Mouse (Mus musculus) limb, embryonic 12.5 days (tissue): ENCODE results near the gene Il2rg. TPM values are rescaled to one million over a fixed set of nuclear protein-coding genes. Genes with fewer than 3 reads are reported as not detected.

ENCODE experiments used
- ATAC-seq: fragments of 200-750 bp; cut with Nextera tagmentation; 2 replicates; pipeline ENCODE4 v1.8.0; 2017; ENCODE audit warnings: low read depth, moderate TSS enrichment; ENCODE audit not compliant: insufficient number of reproducible peaks, insufficient read depth, low FRiP score, low TSS enrichment
- H3K27ac ChIP-seq: fragments of 300-500 bp; sonication (generic); 2 replicates; pipeline ENCODE4 v1.5.1; 2016; ENCODE audit warnings: mild to moderate bottlenecking, moderate library complexity
- H3K27me3 ChIP-seq: fragments of 300-500 bp; sonication (generic); 2 replicates; pipeline ENCODE4 v1.6.1; 2016; ENCODE audit warnings: mild to moderate bottlenecking, moderate library complexity
- H3K36me3 ChIP-seq: fragments of 300-500 bp; sonication (generic); 2 replicates; pipeline ENCODE4 v1.6.1; 2016; ENCODE audit warnings: mild to moderate bottlenecking, moderate library complexity
- H3K4me1 ChIP-seq: fragments of 300-500 bp; sonication (generic); replicated peaks from 2 replicates; pipeline ENCODE4 v1.6.1; 2016
- H3K4me2 ChIP-seq: fragments of 300-500 bp; sonication (generic); 2 replicates; pipeline ENCODE4 v1.6.1; 2016; ENCODE audit warnings: mild to moderate bottlenecking, moderate library complexity
- H3K4me3 ChIP-seq: fragments of 300-500 bp; sonication (generic); replicated peaks from 2 replicates; pipeline ENCODE4 v1.5.1; 2016; ENCODE audit warnings: mild to moderate bottlenecking
- H3K9ac ChIP-seq: fragments of 300-500 bp; sonication (generic); replicated peaks from 2 replicates; pipeline ENCODE4 v1.6.1; 2016; ENCODE audit warnings: mild to moderate bottlenecking, moderate library complexity
- H3K9me3 ChIP-seq: fragments of 300-500 bp; sonication (generic); 2 replicates; pipeline ENCODE4 v1.6.1; 2016; ENCODE audit warnings: mild to moderate bottlenecking, moderate library complexity
- WGBS: fragments of 180-500 bp; shearing (Covaris S2); methylation state at CpG from one replicate; pipeline ENCODE4 v1.1.7; 2016; 5-methylcytosine and 5-hydroxymethylcytosine counted together
- polyA plus RNA-seq: library from polyadenylated mRNA; unstranded; fragments of >200 nt; fragmentation: Nextera tagmentation; extraction: Ambion mirVana; gene quantifications from 2 replicates; pipeline ENCODE4 v1.2.1, GENCODE M21; 2016

Gene Il2rg
- polyA plus RNA-seq = 3.9 and 4.2 TPM in 2 replicates

- H3K36me3 ChIP-seq = no peaks in the 10 kb centered on the region
- H3K9me3 ChIP-seq = no peaks in the 10 kb centered on the region
- no peak within 1 kb of the TSS for H3K4me3 ChIP-seq
- peaks cover 28% of the 10 kb centered on the region for H3K27me3 ChIP-seq
- no peak within 1 kb of the TSS for H3K4me2 ChIP-seq
- no peak within 1 kb of the TSS for H3K27ac ChIP-seq
- H3K9ac ChIP-seq = no peak within 1 kb of the TSS
- ATAC-seq = no peak
- 56% methylated on average over 5 of the region's 5 CpGs for WGBS
- H3K4me1 ChIP-seq = peaks cover 7% of the 10 kb centered on the region; the same call in 1 of the 2 replicates
Observed at GRCm38 (mm10) chrX:101268025-101268754, at the start of gene Il2rg. Gene Il2rg, minus strand, starts transcription at chrX:101268255.

GRCm38 (mm10) chrX:101313625-101314359 is 45.7 kb upstream of the Il2rg start:
- Histone ChIP-seq H3K27me3 (peaks cover 34% of the 10 kb centered on the region), H3K4me2 (no peak overlapping the region), H3K27ac (no peak overlapping the region), H3K4me3 (no peak overlapping the region), H3K9ac (no peak overlapping the region), H3K4me1 (no peaks in the 10 kb centered on the region), H3K36me3 (peaks cover 21% of the 10 kb centered on the region; the same call in 1 of the 2 replicates), H3K9me3 (no peaks in the 10 kb centered on the region)
- ATAC-seq = no peak
- WGBS = 48% methylated on average over 6 of the region's 6 CpGs

- 87% methylated on average over 5 of the region's 5 CpGs for WGBS
- Histone ChIP-seq H3K9me3 (no peaks in the 10 kb centered on the region), H3K4me2 (no peak overlapping the region), H3K4me1 (no peaks in the 10 kb centered on the region), H3K9ac (no peak overlapping the region), H3K27ac (no peak overlapping the region), H3K36me3 (peaks cover 10% of the 10 kb centered on the region; the same call in 1 of the 2 replicates), H3K27me3 (peaks cover 42% of the 10 kb centered on the region), H3K4me3 (no peak overlapping the region)
- no peak for ATAC-seq
Observed at GRCm38 (mm10) chrX:101309299-101309698, 41.2 kb upstream of the Il2rg start.

- no peak overlapping the region for H3K4me2 ChIP-seq
- H3K9me3 ChIP-seq = no peaks in the 10 kb centered on the region
- H3K27ac ChIP-seq = no peak overlapping the region
Observed at GRCm38 (mm10) chrX:101304646-101305045, 36.6 kb upstream of the Il2rg start.

GRCm38 (mm10) chrX:101301654-101302053 is 33.6 kb upstream of the Il2rg start:
- Histone ChIP-seq H3K4me1 (peaks cover 24% of the 10 kb centered on the region), H3K27me3 (peaks cover 42% of the 10 kb centered on the region), H3K4me3 (no peak overlapping the region), H3K36me3 (peaks cover 10% of the 10 kb centered on the region), H3K9me3 (no peaks in the 10 kb centered on the region), H3K4me2 (peak overlapping the region; percentile 56), H3K27ac (no peak overlapping the region), H3K9ac (no peak overlapping the region)
- ATAC-seq = no peak
- 76% methylated on average over 9 of the region's 9 CpGs for WGBS

More at GRCm38 (mm10) chrX:101304646-101305045, 36.6 kb upstream of the Il2rg start:
- no peak for ATAC-seq
- peaks cover 24% of the 10 kb centered on the region for H3K4me1 ChIP-seq
- no peak overlapping the region for H3K9ac ChIP-seq
- no peak overlapping the region for H3K4me3 ChIP-seq
- H3K36me3 ChIP-seq = no peaks in the 10 kb centered on the region
- H3K27me3 ChIP-seq = peaks cover 44% of the 10 kb centered on the region
- 57% methylated on average over 2 of the region's 2 CpGs for WGBS

GRCm38 (mm10) chrX:101300427-101301030 is 32.5 kb upstream of the Il2rg start:
- peak overlapping the region; percentile 28; the same call in 1 of the 2 replicates for H3K9ac ChIP-seq
- peak overlapping the region; percentile 56 for H3K4me2 ChIP-seq
- H3K4me1 ChIP-seq = peaks cover 24% of the 10 kb centered on the region
- peaks cover 21% of the 10 kb centered on the region for H3K36me3 ChIP-seq
- H3K4me3 ChIP-seq = peak overlapping the region; percentile 47
- H3K27ac ChIP-seq = peak overlapping the region; percentile 77
- no peaks in the 10 kb centered on the region for H3K9me3 ChIP-seq
- 32% methylated on average over 13 of the region's 13 CpGs for WGBS
- peaks cover 44% of the 10 kb centered on the region for H3K27me3 ChIP-seq
- ATAC-seq = peak; percentile 35

- peak overlapping the region; percentile 56 for H3K4me2 ChIP-seq
- 22% methylated on average over 12 of the region's 13 CpGs for WGBS
- H3K9me3 ChIP-seq = no peaks in the 10 kb centered on the region
- peaks cover 24% of the 10 kb centered on the region for H3K4me1 ChIP-seq
- peaks cover 44% of the 10 kb centered on the region for H3K27me3 ChIP-seq
- peak overlapping the region; percentile 50 for H3K9ac ChIP-seq
- H3K36me3 ChIP-seq = peaks cover 28% of the 10 kb centered on the region
- ATAC-seq = peak; percentile 71
- peak overlapping the region; percentile 47 for H3K4me3 ChIP-seq
- H3K27ac ChIP-seq = peak overlapping the region; percentile 77
Observed at GRCm38 (mm10) chrX:101299473-101300426, 31.7 kb upstream of the Il2rg start.

GRCm38 (mm10) chrX:101299055-101299454 is 31.0 kb upstream of the Il2rg start, which contains the start of gene Nlgn3:
Gene Nlgn3, plus strand, starts transcription at chrX:101299168.
- H3K9me3 ChIP-seq = no peaks in the 10 kb centered on the region
- H3K4me3 ChIP-seq = peak within 1 kb of the TSS; percentile 47
- peaks cover 35% of the 10 kb centered on the region for H3K36me3 ChIP-seq
- peaks cover 22% of the 10 kb centered on the region for H3K4me1 ChIP-seq
- H3K4me2 ChIP-seq = peak within 1 kb of the TSS; percentile 56
- H3K9ac ChIP-seq = peak within 1 kb of the TSS; percentile 50
- 35% methylated on average over 14 of the region's 24 CpGs for WGBS
- ATAC-seq = no peak
- peaks cover 41% of the 10 kb centered on the region for H3K27me3 ChIP-seq
- H3K27ac ChIP-seq = peak within 1 kb of the TSS; percentile 70

- Histone ChIP-seq H3K27me3 (peaks cover 57% of the 10 kb centered on the region), H3K27ac (no peak overlapping the region), H3K4me1 (no peaks in the 10 kb centered on the region), H3K9ac (no peak overlapping the region), H3K4me3 (no peak overlapping the region), H3K9me3 (no peaks in the 10 kb centered on the region), H3K4me2 (no peak overlapping the region), H3K36me3 (peaks cover 90% of the 10 kb centered on the region)
- 89% methylated on average over 10 of the region's 10 CpGs for WGBS
- ATAC-seq = no peak
Observed at GRCm38 (mm10) chrX:101290111-101290510, 22.1 kb upstream of the Il2rg start.

- Histone ChIP-seq H3K9me3 (no peaks in the 10 kb centered on the region), H3K27me3 (peaks cover 57% of the 10 kb centered on the region), H3K4me2 (no peak overlapping the region), H3K9ac (no peak overlapping the region), H3K4me1 (no peaks in the 10 kb centered on the region), H3K4me3 (no peak overlapping the region), H3K36me3 (peaks cover 90% of the 10 kb centered on the region), H3K27ac (no peak overlapping the region)
- WGBS = 92% methylated on average over 7 of the region's 7 CpGs
- ATAC-seq = no peak
Observed at GRCm38 (mm10) chrX:101289037-101289436, 21.0 kb upstream of the Il2rg start.
